ENCODE assay signal across 8 mouse cellular contexts in genomic region chr7:19148180-19148874, GRCm38 (mm10). TPM values are rescaled to one million over a fixed set of nuclear protein-coding genes. Genes with fewer than 3 reads are reported as not detected.
DNase-seq lines count a peak whose midpoint lies in the region; ATAC-seq and TF ChIP-seq lines count a peak whose summit lies in the region.

No protein-coding gene starts in this region.

- peak overlapping the region; percentile 86 for H3K4me2 ChIP-seq in forebrain, embryonic 13.5 days
- peak overlapping the region; percentile 91 for H3K4me2 ChIP-seq in liver, embryonic 12.5 days

- peak overlapping the region; percentile 71 for H3K9ac ChIP-seq in forebrain, embryonic 13.5 days
- H3K9ac ChIP-seq in liver, embryonic 12.5 days: peak overlapping the region; percentile 74

- peaks cover 17% of the 10 kb centered on the region for H3K79me3 ChIP-seq in C2C12 (ENCODE audit: low read depth)

- no peaks in the 10 kb centered on the region for H3K9me3 ChIP-seq in forebrain, embryonic 13.5 days (replicated peaks)
- H3K9me3 ChIP-seq in liver, embryonic 12.5 days (replicated peaks): no peaks in the 10 kb centered on the region

- intact Hi-C loops in left cerebral cortex, postnatal 14 days (cut with DNase I): no loop called here

- ATAC-seq in forebrain, embryonic 13.5 days: no peak
- no peak for ATAC-seq in liver, embryonic 12.5 days

- H3K4me3 ChIP-seq in C2C12 (ENCODE audit: insufficient read depth, poor library complexity, severe bottlenecking): peak overlapping the region; percentile 44
- H3K4me3 ChIP-seq in forebrain, embryonic 13.5 days: peak overlapping the region; percentile 70
- peak overlapping the region; percentile 77 for H3K4me3 ChIP-seq in liver, embryonic 12.5 days

- peak overlapping the region; percentile 86 for H3K27ac ChIP-seq in forebrain, embryonic 13.5 days
- peak overlapping the region; percentile 84 for H3K27ac ChIP-seq in liver, embryonic 12.5 days

- H3ac ChIP-seq in C2C12 (ENCODE audit: control insufficient read depth, insufficient read length, low read depth): peak overlapping the region; percentile 81

- H3K79me2 ChIP-seq in C2C12 (ENCODE audit: control insufficient read depth, insufficient read depth): peaks cover 39% of the 10 kb centered on the region

- peak; percentile 87 for DNase-seq in heart, adult 11 months
- no peak for DNase-seq in heart, adult 9 months (ENCODE audit: low spot score in 2 of 2)
- DNase-seq in adrenal gland, adult 18-20 months (ENCODE audit: low spot score in 2 of 2): no peak
- DNase-seq in thymus, postnatal 14 days: no peak
- no peak for DNase-seq in left cerebral cortex, postnatal 14 days (ENCODE audit: low spot score in 2 of 2)

- H3K36me3 ChIP-seq in C2C12 (ENCODE audit: control insufficient read depth, insufficient read depth): peaks cover 10% of the 10 kb centered on the region
- peaks cover 22% of the 10 kb centered on the region for H3K36me3 ChIP-seq in forebrain, embryonic 13.5 days (ENCODE audit: poor library complexity, severe bottlenecking)
- H3K36me3 ChIP-seq in liver, embryonic 12.5 days: peaks cover 29% of the 10 kb centered on the region

- H3K27me3 ChIP-seq in C2C12 (ENCODE audit: control insufficient read depth, insufficient read depth, insufficient read length): no peaks in the 10 kb centered on the region
- H3K27me3 ChIP-seq in forebrain, embryonic 13.5 days: no peaks in the 10 kb centered on the region
- peaks cover 12% of the 10 kb centered on the region; the same call in 1 of the 2 replicates for H3K27me3 ChIP-seq in liver, embryonic 12.5 days (replicated peaks)

- H3K4me1 ChIP-seq in forebrain, embryonic 13.5 days: peaks cover 31% of the 10 kb centered on the region
- peaks cover 29% of the 10 kb centered on the region for H3K4me1 ChIP-seq in liver, embryonic 12.5 days

- TF ChIP-seq CTCF in C2C12 (IDR thresholded peaks at IDR 0.05; ENCODE audit: control insufficient read depth, insufficient read depth, insufficient read length): no peak

- 14% methylated on average over 20 of the region's 20 CpGs for WGBS in forebrain, embryonic 13.5 days
- WGBS in liver, embryonic 12.5 days (ENCODE audit: insufficient replicate concordance): 11% methylated on average over 20 of the region's 20 CpGs

TF ChIP-seq in C2C12, 6 proteins besides CTCF, POLR2A, EP300 and RAD21:
- no peak for TF ChIP-seq FOSL1 (IDR thresholded peaks at IDR 0.05; ENCODE audit: insufficient read depth, low read length, poor library complexity, severe bottlenecking)
- no peak for TF ChIP-seq USF1 (IDR thresholded peaks at IDR 0.05; ENCODE audit: low read depth)
- no peak for TF ChIP-seq MYOG (IDR thresholded peaks at IDR 0.05; ENCODE audit: control insufficient read depth, extremely low read depth, insufficient read length)
- TF ChIP-seq MAX (IDR thresholded peaks at IDR 0.05): no peak
- no peak for TF ChIP-seq MYOD1 (IDR thresholded peaks at IDR 0.05; ENCODE audit: control insufficient read depth, insufficient read length, low read depth)
- no peak for TF ChIP-seq CEBPB (IDR thresholded peaks at IDR 0.05; ENCODE audit: low read depth)
TF ChIP-seq in C2C12: peak in this region for 0.

RNA-seq across cellular contexts. Expression of gene Qpctl, which starts 0.8 kb away (rescaled TPM):
- 12.3 TPM for polyA plus RNA-seq in C2C12 (2012; fragmentation: generic; extraction: Trizol)
- polyA plus RNA-seq in forebrain, embryonic 13.5 days (2015; fragmentation: Nextera tagmentation; extraction: Ambion mirVana): 16.5 and 17.7 TPM in 2 replicates
- 4.9 and 5.5 TPM in 2 replicates for polyA plus RNA-seq in liver, embryonic 12.5 days (2016; fragmentation: Nextera tagmentation; extraction: Ambion mirVana)
- 10 to 100 TPM; 13.6 to 14.6 TPM for total RNA-seq in adrenal gland, adult 18-20 months (2021)
- 10 to 100 TPM; 19.6 to 21.9 TPM for total RNA-seq in left cerebral cortex, postnatal 14 days (2021)

RNA-seq across cellular contexts. Expression of gene Snrpd2, which starts 1.2 kb away (rescaled TPM):
- 255 TPM for polyA plus RNA-seq in C2C12 (2012; fragmentation: generic; extraction: Trizol)
- polyA plus RNA-seq in forebrain, embryonic 13.5 days (2015; fragmentation: Nextera tagmentation; extraction: Ambion mirVana): 159 and 164 TPM in 2 replicates
- 97.8 and 98.3 TPM in 2 replicates for polyA plus RNA-seq in liver, embryonic 12.5 days (2016; fragmentation: Nextera tagmentation; extraction: Ambion mirVana)
- 10 to 100 TPM; 81.7 to 89.5 TPM for total RNA-seq in adrenal gland, adult 18-20 months (2021)
- total RNA-seq in left cerebral cortex, postnatal 14 days (2021): 10 to 100 TPM; 84.3 to 88.7 TPM

RNA-seq across cellular contexts. Expression of gene Gipr, which starts 17.6 kb away (rescaled TPM):
- 0.43 TPM for polyA plus RNA-seq in C2C12 (2012; fragmentation: generic; extraction: Trizol)
- 5.2 and 6.6 TPM in 2 replicates for polyA plus RNA-seq in forebrain, embryonic 13.5 days (2015; fragmentation: Nextera tagmentation; extraction: Ambion mirVana)
- polyA plus RNA-seq in liver, embryonic 12.5 days (2016; fragmentation: Nextera tagmentation; extraction: Ambion mirVana): 0.18 and 0.41 TPM in 2 replicates
- total RNA-seq in adrenal gland, adult 18-20 months (2021): under 1 TPM; 0.60 to 0.70 TPM
- 1 to 10 TPM; 1.6 to 2.8 TPM for total RNA-seq in left cerebral cortex, postnatal 14 days (2021)

RNA-seq across cellular contexts. Expression of gene Eml2, which starts 27.9 kb away (rescaled TPM):
- polyA plus RNA-seq in C2C12 (2012; fragmentation: generic; extraction: Trizol): 16.4 TPM
- 6.4 and 7.0 TPM in 2 replicates for polyA plus RNA-seq in forebrain, embryonic 13.5 days (2015; fragmentation: Nextera tagmentation; extraction: Ambion mirVana)
- polyA plus RNA-seq in liver, embryonic 12.5 days (2016; fragmentation: Nextera tagmentation; extraction: Ambion mirVana): 4.1 and 5.1 TPM in 2 replicates
- total RNA-seq in adrenal gland, adult 18-20 months (2021): 10 to 100 TPM; 33.9 to 43.9 TPM
- total RNA-seq in left cerebral cortex, postnatal 14 days (2021): 100 to 1,000 TPM; 167 to 183 TPM

RNA-seq across cellular contexts. Expression of gene Fbxo46, which starts 28.7 kb away (rescaled TPM):
- 7.4 TPM for polyA plus RNA-seq in C2C12 (2012; fragmentation: generic; extraction: Trizol)
- 19.1 and 22.2 TPM in 2 replicates for polyA plus RNA-seq in forebrain, embryonic 13.5 days (2015; fragmentation: Nextera tagmentation; extraction: Ambion mirVana)
- polyA plus RNA-seq in liver, embryonic 12.5 days (2016; fragmentation: Nextera tagmentation; extraction: Ambion mirVana): 8.1 and 10.1 TPM in 2 replicates
- 10 to 100 TPM; 12.6 to 15.4 TPM for total RNA-seq in adrenal gland, adult 18-20 months (2021)
- total RNA-seq in left cerebral cortex, postnatal 14 days (2021): 10 to 100 TPM; 11.5 to 12.6 TPM
